Mouse (Mus musculus) spleen, embryonic (tissue): ENCODE measurements around the gene Nt5c3b.

ENCODE experiments used
- CTCF ChIA-PET: fragments of 350-600 bp; sonication (Branson Sonifier 250); formaldehyde crosslinking; loops from one replicate; lab custom pipeline; 2022; lab: Charles Lee

Nt5c3b gene

GRCm38 (mm10) chr11:100402240-100402639 is 39.4 kb downstream of the Nt5c3b start:
- CTCF ChIA-PET: interaction anchor here (0.5 kb wide), 1 partner anchor 41 kb away, joined by 7 read pairs; no protein-coding TSS in a partner anchor

- CTCF ChIA-PET: interaction anchor here (0.6 kb wide), 1 partner anchor 741 kb away, joined by 4 read pairs; no protein-coding TSS in a partner anchor
These were observed 40.8 kb downstream of the Nt5c3b start for GRCm38 (mm10) chr11:100400842-100401241.

- CTCF ChIA-PET: no interaction called here
These were observed 41.7 kb downstream of the Nt5c3b start for GRCm38 (mm10) chr11:100399727-100400538.

GRCm38 (mm10) chr11:100399320-100399719 is 42.3 kb downstream of the Nt5c3b start:
- CTCF ChIA-PET: no interaction called here

DNA sequence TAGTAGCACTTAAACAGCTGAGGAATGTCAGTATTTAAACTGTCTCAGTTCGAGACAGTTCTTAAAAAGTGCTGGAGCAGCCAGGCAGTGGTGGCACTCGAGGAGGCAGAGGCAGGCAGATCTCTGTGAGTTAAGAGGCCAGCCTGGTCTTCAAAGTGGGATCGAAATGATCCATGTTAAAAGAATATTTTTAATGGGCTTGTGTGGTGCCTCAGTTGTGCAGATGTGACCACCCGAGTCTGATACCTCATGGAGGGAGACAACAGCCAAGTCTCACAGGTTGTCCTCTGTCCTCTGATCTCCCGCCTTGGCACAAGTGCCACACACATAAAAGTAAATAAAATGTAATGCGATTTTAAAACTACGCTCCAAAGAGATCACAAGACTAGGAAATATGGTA is 43.1 kb downstream of the Nt5c3b start:
- CTCF ChIA-PET: no interaction called here

DNA sequence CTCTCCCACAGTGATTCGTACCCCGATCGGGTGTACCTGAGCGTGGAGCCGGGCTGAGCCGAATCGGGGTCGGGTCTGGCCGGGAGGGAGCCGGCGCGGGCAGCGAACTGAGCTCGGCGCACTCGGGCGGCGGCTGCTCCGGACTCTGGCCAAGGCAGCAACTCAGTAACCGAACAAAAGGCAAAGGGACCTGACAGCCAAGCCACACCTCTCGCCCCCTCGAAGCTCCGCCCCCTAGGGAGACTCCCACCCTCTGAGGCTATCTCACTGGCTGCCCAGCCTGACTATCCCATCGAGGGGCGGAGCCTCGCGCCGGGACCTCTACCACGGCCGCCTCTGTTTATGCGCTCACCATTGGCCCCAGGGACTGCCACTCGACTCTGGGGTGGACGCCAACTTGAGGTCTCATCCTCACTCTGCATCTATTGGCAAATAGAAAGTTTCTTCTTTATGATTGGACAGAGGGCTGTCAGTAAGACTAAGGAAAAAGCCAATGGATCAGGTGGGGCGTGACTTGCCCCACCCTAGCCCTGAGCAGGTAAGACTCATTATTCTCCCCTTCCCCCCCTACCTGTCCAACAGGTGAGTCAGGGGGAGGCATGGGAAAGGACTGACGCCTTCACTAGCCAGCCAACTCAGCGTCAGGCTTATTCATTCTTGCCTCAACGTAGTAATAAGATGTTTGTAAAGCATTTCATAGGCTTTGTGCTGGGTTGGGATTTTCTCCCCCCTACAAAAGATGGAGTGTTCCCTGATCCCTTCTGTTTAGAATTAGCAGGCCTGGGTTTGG is 43.8 kb downstream of the Nt5c3b start, which contains the start of gene Jup:
Gene Jup (minus strand): TSS at position 164 of the 790 bp plus-strand sequence.
- CTCF ChIA-PET: no interaction called here

DNA sequence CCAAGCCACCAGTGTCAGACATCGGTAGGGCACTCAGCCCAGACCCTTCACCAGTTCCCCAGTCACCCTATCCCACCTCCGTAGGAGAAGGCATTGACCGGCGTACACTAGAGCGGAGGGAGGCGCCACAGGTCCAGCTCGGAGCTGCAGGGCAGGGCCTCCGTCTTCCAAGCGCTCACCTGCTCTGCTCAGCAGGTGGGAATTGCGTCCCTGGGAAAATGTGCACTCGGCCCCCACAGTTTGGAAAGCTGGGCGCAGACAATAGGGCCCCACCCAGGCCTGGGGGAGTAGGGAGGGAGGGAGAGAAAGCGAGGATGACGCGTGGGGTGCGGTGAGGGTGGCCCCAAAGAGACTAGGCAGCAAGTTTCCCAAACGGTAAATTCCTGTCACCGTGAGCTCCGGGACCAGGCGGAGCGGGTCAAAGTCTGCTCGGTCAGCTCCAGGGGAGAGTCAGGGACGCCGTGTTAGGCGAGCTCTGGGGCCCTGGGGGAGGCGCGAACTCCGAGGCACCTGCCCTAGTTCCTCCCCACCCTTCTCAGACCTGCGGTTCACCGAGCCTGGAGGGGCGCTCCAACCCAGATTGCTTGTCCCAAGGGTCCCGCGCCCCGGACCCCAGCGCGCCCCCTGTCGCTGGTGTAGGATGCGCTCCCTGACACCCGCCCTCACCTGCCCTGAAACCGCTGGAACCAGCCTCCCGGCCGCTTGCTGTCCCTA is 44.6 kb downstream of the Nt5c3b start:
- CTCF ChIA-PET: no interaction called here

- CTCF ChIA-PET: no interaction called here
These were observed 45.6 kb downstream of the Nt5c3b start for GRCm38 (mm10) chr11:100395861-100396631.

- CTCF ChIA-PET: interaction anchor here (0.7 kb wide), 1 partner anchor 41 kb away, joined by 18 read pairs; no protein-coding TSS in a partner anchor
These were observed 46.4 kb downstream of the Nt5c3b start for GRCm38 (mm10) chr11:100395200-100395599.

GRCm38 (mm10) chr11:100394353-100395074 is 47.1 kb downstream of the Nt5c3b start:
- CTCF ChIA-PET: no interaction called here

GRCm38 (mm10) chr11:100393733-100394132 is 47.9 kb downstream of the Nt5c3b start:
- CTCF ChIA-PET: no interaction called here

DNA sequence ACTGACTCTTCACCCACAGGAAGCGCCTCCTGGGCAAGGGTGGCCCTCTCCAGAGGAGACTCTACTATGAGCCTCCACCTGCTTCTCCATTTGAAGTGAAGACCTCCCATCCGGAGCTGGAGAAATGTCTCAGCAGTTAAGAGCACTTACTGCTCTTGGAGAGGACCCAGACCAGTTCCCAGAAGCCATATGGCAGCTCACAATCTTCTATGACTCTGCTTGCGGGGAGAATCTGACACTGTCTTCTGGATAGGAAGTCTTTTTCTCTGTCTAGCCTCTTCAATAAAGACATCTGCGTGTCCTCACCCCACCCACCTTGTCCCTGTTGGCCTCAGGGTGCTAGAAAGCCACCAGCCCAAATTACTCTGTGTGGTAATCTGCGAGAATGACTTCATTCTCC is 48.6 kb downstream of the Nt5c3b start:
- CTCF ChIA-PET: no interaction called here

DNA sequence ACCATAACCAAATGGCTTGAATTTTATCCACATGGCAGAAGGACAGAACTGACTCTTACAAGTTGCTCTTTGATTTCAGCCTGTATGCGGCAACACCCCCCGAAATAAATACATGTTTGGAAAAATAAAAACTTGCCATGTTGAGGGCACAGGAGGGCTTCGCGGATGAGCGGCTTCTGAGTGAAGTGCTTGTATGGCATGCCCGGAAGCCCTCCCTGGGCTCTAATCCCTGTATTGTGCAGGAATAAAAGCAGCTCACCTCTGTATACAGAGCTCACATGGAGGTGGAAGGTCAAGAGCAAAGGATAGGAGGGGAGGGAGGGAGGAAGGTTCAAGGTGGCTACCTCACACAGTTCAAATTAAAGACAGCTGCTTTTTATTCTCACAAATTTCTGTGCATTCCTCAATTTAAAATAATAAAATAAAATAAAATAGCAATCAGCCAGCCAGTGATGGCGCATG is 49.7 kb downstream of the Nt5c3b start:
- CTCF ChIA-PET: interaction anchor here (0.7 kb wide), 1 partner anchor 35 kb away, joined by 3 read pairs; no protein-coding TSS in a partner anchor

DNA sequence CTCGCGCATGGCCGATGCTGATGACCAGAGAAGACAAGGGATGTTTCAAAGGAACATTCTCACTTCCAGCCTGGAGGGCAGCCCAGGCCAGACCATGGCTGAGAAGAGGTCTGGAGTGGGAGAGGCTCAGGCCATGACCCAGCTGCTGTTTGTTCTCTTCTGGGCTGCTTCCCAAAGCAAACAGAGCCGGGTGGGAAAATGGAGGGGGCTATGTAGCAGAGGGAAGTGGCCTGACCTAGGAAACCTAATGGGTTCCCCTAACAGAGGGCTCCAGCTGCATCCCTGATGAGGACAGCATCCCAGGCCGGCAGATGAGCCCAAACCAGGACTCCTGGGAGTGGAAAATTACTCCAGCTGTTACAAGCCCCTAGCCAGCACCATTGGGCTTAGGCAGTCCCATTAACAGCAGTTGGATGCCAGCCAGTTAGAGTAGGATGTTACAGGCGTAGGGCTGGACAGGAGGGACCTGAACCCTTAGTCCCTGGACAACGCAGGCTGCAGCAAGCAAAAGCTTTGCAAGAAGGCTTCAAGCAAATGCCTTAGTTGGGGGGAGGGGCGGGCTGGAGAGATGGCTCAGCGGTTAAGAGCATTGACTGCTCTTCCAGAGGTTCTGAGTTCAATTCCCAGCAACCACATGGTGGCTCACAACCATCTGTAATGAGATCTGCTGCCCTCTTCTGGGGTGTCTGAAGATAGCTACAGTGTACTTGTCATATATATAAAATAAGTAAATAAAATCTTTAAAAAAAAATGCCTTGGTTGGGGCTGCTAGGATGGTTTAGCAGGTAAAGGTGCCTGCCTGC is 50.3 kb downstream of the Nt5c3b start:
- CTCF ChIA-PET: interaction anchor here (0.7 kb wide), 1 partner anchor 34 kb away, joined by 3 read pairs; no protein-coding TSS in a partner anchor

GRCm38 (mm10) chr11:100389931-100390445 is 51.6 kb downstream of the Nt5c3b start:
- CTCF ChIA-PET: no interaction called here

GRCm38 (mm10) chr11:100388588-100388987 is 53.0 kb downstream of the Nt5c3b start:
- CTCF ChIA-PET: no interaction called here

GRCm38 (mm10) chr11:100387589-100388375 is 53.8 kb downstream of the Nt5c3b start:
- CTCF ChIA-PET: no interaction called here

GRCm38 (mm10) chr11:100387111-100387510 is 54.5 kb downstream of the Nt5c3b start:
- CTCF ChIA-PET: no interaction called here
